Mouse (Mus musculus) heart, embryonic 16.5 days (tissue): ENCODE measurements around the gene Rcbtb2. TPM values are rescaled to one million over a fixed set of nuclear protein-coding genes. Genes with fewer than 3 reads are reported as not detected.
"Not testable (repeated sequence)": the region's sequence is repeated elsewhere in the genome, so short reads cannot be mapped to it uniquely, and the experiment has no call there.

Source experiments
- ATAC-seq: fragments of 200-750 bp; cut with Nextera tagmentation; replicated peaks from 2 replicates; pipeline ENCODE4 v1.8.0; 2017; ENCODE audit warnings: moderate number of reproducible peaks; ENCODE audit not compliant: insufficient read depth, low FRiP score; ENCODE audit errors: extremely low read depth
- H3K27ac ChIP-seq: fragments of 300-500 bp; sonication (generic); 2 replicates; pipeline ENCODE4 v1.5.1; 2014; ENCODE audit warnings: mild to moderate bottlenecking, low read length, control low read depth, moderate library complexity
- H3K27me3 ChIP-seq: fragments of 300-500 bp; sonication (generic); 2 replicates; pipeline ENCODE4 v1.6.1; 2014; ENCODE audit warnings: low read length, mixed read lengths; ENCODE audit not compliant: control insufficient read depth, insufficient read depth
- H3K36me3 ChIP-seq: fragments of 300-500 bp; sonication (generic); 2 replicates; pipeline ENCODE4 v1.6.1; 2014; ENCODE audit not compliant: control insufficient read depth, insufficient read depth
- H3K4me1 ChIP-seq: fragments of 300-500 bp; sonication (generic); 2 replicates; pipeline ENCODE4 v1.6.1; 2014; ENCODE audit warnings: low read length, mixed read lengths; ENCODE audit not compliant: control insufficient read depth, insufficient read depth
- H3K4me2 ChIP-seq: fragments of 300-500 bp; sonication (generic); 2 replicates; pipeline ENCODE4 v1.6.1; 2014; ENCODE audit warnings: low read depth, mild to moderate bottlenecking, control low read depth, low read length
- H3K4me3 ChIP-seq: fragments of 300-500 bp; sonication (generic); 2 replicates; pipeline ENCODE4 v1.5.1; 2014; ENCODE audit warnings: mild to moderate bottlenecking, control low read depth, low read length
- H3K9ac ChIP-seq: fragments of 300-500 bp; sonication (generic); 2 replicates; pipeline ENCODE4 v1.6.1; 2014; ENCODE audit warnings: low read length, control low read depth
- H3K9me3 ChIP-seq: fragments of 300-500 bp; sonication (generic); replicated peaks from 2 replicates; pipeline ENCODE4 v1.6.1; 2016; ENCODE audit warnings: low read length; ENCODE audit not compliant: control insufficient read depth
- WGBS: fragments of 180-500 bp; shearing (Covaris S2); extraction: QIAGEN DNeasy Blood & Tissue Kit; methylation state at CpG from one replicate; pipeline ENCODE4 v1.1.7; 2014; 5-methylcytosine and 5-hydroxymethylcytosine counted together
- polyA plus RNA-seq: library from polyadenylated mRNA; unstranded; fragments of >200 nt; fragmentation: Nextera tagmentation; extraction: Ambion mirVana; gene quantifications from 2 replicates; pipeline ENCODE4 v1.2.1, GENCODE M21; 2015

The Rcbtb2 gene
- polyA plus RNA-seq, 1 experiment from 2014 or later, result 77.3 TPM

- Histone ChIP-seq H3K36me3 (no peaks in the 10 kb centered on the region), H3K27ac (no peak overlapping the region), H3K4me1 (peaks cover 7% of the 10 kb centered on the region), H3K27me3 (no peaks in the 10 kb centered on the region), H3K4me2 (no peak overlapping the region), H3K9ac (no peak overlapping the region), H3K9me3 (0 out of 2 replicates have a peak, but pooled peaks cover 2% of the 10 kb centered on the region), H3K4me3 (no peak overlapping the region)
- WGBS, result 78% methylated on average over 1 of the region's 1 CpGs
- ATAC-seq, result no peak
Observed at GRCm38 (mm10) chr14:73111091-73111490, 11.7 kb upstream of the Rcbtb2 start.

DNA sequence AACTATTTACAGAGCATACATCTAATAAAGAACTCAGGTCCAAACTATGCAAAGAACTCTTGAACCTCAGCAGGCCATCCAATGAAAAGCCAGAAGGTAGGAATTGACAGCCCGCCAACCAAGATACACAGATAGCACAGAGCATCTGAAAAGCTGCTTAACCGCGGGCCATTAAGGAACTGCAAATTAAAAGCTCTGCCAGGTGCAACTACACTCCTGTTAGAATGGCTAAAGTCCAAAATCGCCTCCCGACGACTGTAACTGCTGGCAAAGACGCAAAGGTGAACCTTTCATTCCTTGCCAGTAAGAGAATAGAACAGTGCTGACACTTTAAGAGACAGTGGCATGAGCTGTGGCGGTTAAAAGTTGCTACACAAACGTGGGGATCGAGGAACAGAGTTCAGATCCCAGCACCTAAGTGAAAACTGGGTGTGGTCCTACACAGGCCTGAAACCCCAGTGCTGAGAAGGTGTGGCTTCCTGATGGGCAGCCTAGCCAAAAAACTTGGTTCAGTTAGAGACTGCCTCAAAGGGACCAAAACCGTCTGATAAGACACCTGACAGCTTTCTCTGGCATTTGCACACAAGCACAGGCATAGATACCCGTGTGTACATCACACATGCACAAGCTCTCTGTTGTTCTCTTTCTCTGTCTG, 10.5 kb upstream of the Rcbtb2 start:
- Histone ChIP-seq H3K4me2 (no peak overlapping the region), H3K9ac (no peak overlapping the region), H3K4me3 (no peak overlapping the region), H3K4me1 (peaks cover 6% of the 10 kb centered on the region; the same call in 1 of the 2 replicates), H3K36me3 (no peaks in the 10 kb centered on the region), H3K27me3 (no peaks in the 10 kb centered on the region), H3K27ac (no peak overlapping the region), H3K9me3 (0 out of 2 replicates have a peak, but pooled peaks cover 2% of the 10 kb centered on the region)
- 45% methylated on average over 12 of the region's 12 CpGs for WGBS
- no peak for ATAC-seq

- ATAC-seq, H3K9me3 ChIP-seq, H3K4me2 ChIP-seq, H3K36me3 ChIP-seq, H3K27ac ChIP-seq, H3K4me3 ChIP-seq, H3K27me3 ChIP-seq, H3K9ac ChIP-seq: not testable (repeated sequence)
- peaks cover 12% of the 10 kb centered on the region; the same call in 1 of the 2 replicates for H3K4me1 ChIP-seq
- 76% methylated on average over 3 of the region's 3 CpGs for WGBS
Observed at GRCm38 (mm10) chr14:73114952-73115351, 7.9 kb upstream of the Rcbtb2 start.

DNA sequence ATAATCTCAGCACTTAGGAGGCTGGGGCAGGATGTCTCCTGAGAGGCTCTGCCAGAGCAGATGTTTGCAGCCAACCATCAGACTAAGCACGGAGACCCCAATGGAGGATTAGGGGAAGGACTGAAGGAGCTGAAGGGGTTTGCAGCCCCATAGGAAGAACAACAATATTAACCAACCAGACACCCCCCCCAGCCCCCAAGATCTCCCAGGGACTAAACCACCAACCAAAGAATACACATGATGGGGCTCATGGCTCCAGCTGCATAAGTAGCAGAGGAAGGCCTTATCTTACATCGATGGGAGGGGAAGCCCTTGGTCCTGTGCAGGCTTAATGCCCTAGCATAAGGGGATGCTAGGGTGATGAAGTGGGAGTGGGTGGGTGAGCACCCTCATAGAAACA, 6.5 kb upstream of the Rcbtb2 start:
- 59% methylated on average over 2 of the region's 2 CpGs for WGBS
- Histone ChIP-seq H3K9me3 (0 out of 2 replicates have a peak, but pooled peaks cover 2% of the 10 kb centered on the region), H3K4me2 (no peak overlapping the region), H3K27ac (peak overlapping the region; percentile 12; the same call in 1 of the 2 replicates), H3K27me3 (no peaks in the 10 kb centered on the region), H3K4me1 (peaks cover 12% of the 10 kb centered on the region; the same call in 1 of the 2 replicates), H3K4me3 (no peak overlapping the region), H3K36me3 (no peaks in the 10 kb centered on the region), H3K9ac (no peak overlapping the region)
- ATAC-seq, result no peak

- Histone ChIP-seq H3K4me3 (peak overlapping the region; percentile 30), H3K9ac (no peak overlapping the region), H3K9me3 (0 out of 2 replicates have a peak, but pooled peaks cover 2% of the 10 kb centered on the region), H3K4me1 (peaks cover 12% of the 10 kb centered on the region; the same call in 1 of the 2 replicates), H3K27ac (no peak overlapping the region; the same call in none of the 2 replicates), H3K4me2 (peak overlapping the region; percentile 57), H3K36me3 (no peaks in the 10 kb centered on the region), H3K27me3 (no peaks in the 10 kb centered on the region)
- ATAC-seq, result peak; percentile 66
- WGBS, result 38% methylated on average over 9 of the region's 9 CpGs
Observed at GRCm38 (mm10) chr14:73116938-73117337, 5.9 kb upstream of the Rcbtb2 start.

- H3K4me3 ChIP-seq, result no peak overlapping the region
- H3K27ac ChIP-seq, result peak overlapping the region; percentile 64
- WGBS, result 74% methylated on average over 7 of the region's 7 CpGs
- H3K27me3 ChIP-seq, result no peaks in the 10 kb centered on the region
- H3K9me3 ChIP-seq, result 0 out of 2 replicates have a peak, but pooled peaks cover 2% of the 10 kb centered on the region
- H3K4me1 ChIP-seq, result peaks cover 9% of the 10 kb centered on the region; the same call in 1 of the 2 replicates
- no peak overlapping the region; the same call in 1 of the 2 replicates for H3K4me2 ChIP-seq
- H3K9ac ChIP-seq, result no peak overlapping the region
- no peak for ATAC-seq
- no peaks in the 10 kb centered on the region for H3K36me3 ChIP-seq
Observed at GRCm38 (mm10) chr14:73117411-73118392, 5.1 kb upstream of the Rcbtb2 start.

GRCm38 (mm10) chr14:73118482-73119347, 4.1 kb upstream of the Rcbtb2 start:
- H3K4me2 ChIP-seq, result no peak overlapping the region
- H3K9ac ChIP-seq, result no peak overlapping the region
- H3K4me3 ChIP-seq, result no peak overlapping the region
- no peaks in the 10 kb centered on the region for H3K36me3 ChIP-seq
- 68% methylated on average over 14 of the region's 14 CpGs for WGBS
- no peak for ATAC-seq
- no peaks in the 10 kb centered on the region for H3K27me3 ChIP-seq
- H3K9me3 ChIP-seq, result 0 out of 2 replicates have a peak, but pooled peaks cover 2% of the 10 kb centered on the region
- no peak overlapping the region; the same call in 1 of the 2 replicates for H3K27ac ChIP-seq
- H3K4me1 ChIP-seq, result peaks cover 11% of the 10 kb centered on the region; the same call in 1 of the 2 replicates

GRCm38 (mm10) chr14:73119459-73119858, 3.4 kb upstream of the Rcbtb2 start:
- H3K4me3 ChIP-seq, result no peak overlapping the region
- H3K36me3 ChIP-seq, result no peaks in the 10 kb centered on the region
- H3K4me1 ChIP-seq, result peaks cover 11% of the 10 kb centered on the region; the same call in 1 of the 2 replicates
- 56% methylated on average over 6 of the region's 6 CpGs for WGBS
- H3K9me3 ChIP-seq, result no peaks in the 10 kb centered on the region
- no peaks in the 10 kb centered on the region for H3K27me3 ChIP-seq
- H3K9ac ChIP-seq, result no peak overlapping the region
- no peak for ATAC-seq
- no peak overlapping the region for H3K4me2 ChIP-seq
- peak overlapping the region; percentile 1; the same call in 1 of the 2 replicates for H3K27ac ChIP-seq
